9 mouse cellular contexts compared by ENCODE assay signal in the genomic region with DNA sequence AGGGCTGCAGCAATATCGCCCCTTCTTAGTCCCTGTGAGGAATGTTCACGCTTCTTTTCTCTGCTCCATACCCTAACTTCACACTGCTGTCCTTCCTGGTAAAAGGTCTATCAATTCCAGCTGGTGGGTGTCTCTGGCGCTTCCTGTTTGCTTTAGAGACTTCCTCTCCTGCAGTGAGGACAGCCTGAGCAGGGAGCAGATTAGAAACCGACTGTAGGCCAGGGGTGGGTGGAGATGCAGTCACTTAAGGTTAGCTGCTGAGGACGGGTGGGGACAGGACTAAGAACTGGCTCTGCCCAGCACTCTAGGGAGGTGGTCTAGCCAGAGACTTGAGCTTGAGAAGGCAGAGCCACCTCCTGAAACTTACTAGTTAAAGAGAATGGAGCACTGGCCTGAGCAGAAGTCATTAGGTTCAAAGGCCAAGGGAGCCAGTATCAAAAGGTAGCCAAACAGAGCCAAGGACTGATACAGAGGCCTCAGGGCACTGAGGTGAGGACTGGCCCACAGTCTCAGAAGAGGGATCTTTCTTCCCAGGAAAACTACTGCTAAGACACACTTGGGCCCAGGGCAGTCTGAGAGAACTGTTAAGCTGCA. TPM values are rescaled to one million over a fixed set of nuclear protein-coding genes. Genes with fewer than 3 reads are reported as not detected.
DNase-seq lines count a peak whose midpoint lies in the region; ATAC-seq and TF ChIP-seq lines count a peak whose summit lies in the region.
"Had no signal": no experiment of that assay in that cellular context is flagged by ENCODE, and none has a peak within 500 bp of the region (broad histone marks: within the 10 kb centered on the region; RNA-seq: fewer than 3 reads in every experiment).

No protein-coding gene starts in this region.

- peak overlapping the region; percentile 27 for H3K4me2 ChIP-seq in lung, embryonic 14.5 days
- H3K4me2 ChIP-seq: hindbrain, embryonic 15.5 days had no signal

- H3K4me3 ChIP-seq in ES-Bruce4 (ENCODE audit: low read depth, low read length) = no peak overlapping the region
- no peak overlapping the region for H3K4me3 ChIP-seq in bone marrow, adult 2 months (replicated peaks; ENCODE audit: control insufficient read depth, low read depth, low read length)
- no peak overlapping the region for H3K4me3 ChIP-seq in lung, embryonic 14.5 days (ENCODE audit: low read depth, low read length)
- H3K4me3 ChIP-seq: hindbrain, embryonic 15.5 days had no signal

- no peak for TF ChIP-seq EP300 in ES-Bruce4 (IDR thresholded peaks at IDR 0.05; ENCODE audit: insufficient read depth, low read depth, low read length)

- peaks cover 2% of the 10 kb centered on the region; the same call in 1 of the 2 replicates for H3K36me3 ChIP-seq in ES-Bruce4 (ENCODE audit: control insufficient read depth, insufficient read depth, low read length, poor library complexity, severe bottlenecking)
- H3K36me3 ChIP-seq in lung, embryonic 14.5 days (ENCODE audit: insufficient read depth) = peaks cover 15% of the 10 kb centered on the region

- H3K9ac ChIP-seq in ES-Bruce4 (ENCODE audit: low read depth, poor library complexity, severe bottlenecking) = no peak overlapping the region
- peak overlapping the region; percentile 16; the same call in 1 of the 2 replicates for H3K9ac ChIP-seq in lung, embryonic 14.5 days
- H3K9ac ChIP-seq: hindbrain, embryonic 15.5 days had no signal

- no peaks in the 10 kb centered on the region for H3K27me3 ChIP-seq in ES-Bruce4 (ENCODE audit: control insufficient read depth, insufficient read depth, low read length, poor library complexity, severe bottlenecking)
- H3K27me3 ChIP-seq in lung, embryonic 14.5 days (ENCODE audit: insufficient read depth, low read length) = no peaks in the 10 kb centered on the region
- H3K27me3 ChIP-seq: hindbrain, embryonic 15.5 days had no signal

- DNase-seq in heart, postnatal 10 days = peak; percentile 51 to 58
- peak; percentile 73 for DNase-seq in lung, embryonic 14.5 days
- no peak for DNase-seq in cerebellum, adult 11 months
- DNase-seq in thymus, postnatal 14 days = no peak

- intact Hi-C loops in heart, postnatal 10 days (cut with DNase I) = no loop called here

- H3K27ac ChIP-seq in ES-Bruce4 (ENCODE audit: insufficient read depth, low read length) = peak overlapping the region; percentile 13; the same call in 1 of the 2 replicates
- H3K27ac ChIP-seq in bone marrow, adult 2 months (ENCODE audit: control insufficient read depth, insufficient read depth, low read depth, low read length, poor library complexity) = peak overlapping the region; percentile 4
- H3K27ac ChIP-seq in lung, embryonic 14.5 days (ENCODE audit: low read depth) = peak overlapping the region; percentile 64
- H3K27ac ChIP-seq: hindbrain, embryonic 15.5 days had no signal

- no peak for TF ChIP-seq POLR2A in ES-Bruce4 (IDR thresholded peaks at IDR 0.05; ENCODE audit: insufficient read depth, low read length)
- TF ChIP-seq POLR2A in bone marrow, adult 2 months (IDR thresholded peaks at IDR 0.05; ENCODE audit: borderline replicate concordance, control insufficient read depth, low read depth, low read length) = no peak

- ATAC-seq in lung, embryonic 14.5 days (ENCODE audit: insufficient read depth) = peak; percentile 38; the same call in 1 of the 2 replicates
- no peak for ATAC-seq in monocyte, adult 5-6 weeks (replicated peaks; ENCODE audit: insufficient number of reproducible peaks, low FRiP score, low TSS enrichment, poor library complexity, severe bottlenecking)

- peaks cover 3% of the 10 kb centered on the region for H3K4me1 ChIP-seq in ES-Bruce4 (ENCODE audit: control insufficient read depth, insufficient read depth, low read length)
- H3K4me1 ChIP-seq in bone marrow, adult 2 months (ENCODE audit: control insufficient read depth, insufficient read depth, low read length) = peaks cover 18% of the 10 kb centered on the region
- H3K4me1 ChIP-seq in lung, embryonic 14.5 days (ENCODE audit: insufficient read depth) = peaks cover 10% of the 10 kb centered on the region

- H3K9me3 ChIP-seq in ES-Bruce4 (replicated peaks; ENCODE audit: control insufficient read depth, insufficient read depth, low read length, poor library complexity, severe bottlenecking) = no peaks in the 10 kb centered on the region
- no peaks in the 10 kb centered on the region for H3K9me3 ChIP-seq in lung, embryonic 14.5 days (ENCODE audit: low read depth, low read length)
- H3K9me3 ChIP-seq: hindbrain, embryonic 15.5 days had no signal

- no peak for TF ChIP-seq CTCF in ES-Bruce4 (IDR thresholded peaks at IDR 0.05; ENCODE audit: low read depth, low read length)
- TF ChIP-seq CTCF in bone marrow, adult 2 months (IDR thresholded peaks at IDR 0.05; ENCODE audit: control insufficient read depth, insufficient read depth, low read length) = no peak
- TF ChIP-seq CTCF in lung, embryonic 14.5 days (IDR thresholded peaks at IDR 0.05; ENCODE audit: low read depth) = no peak

- 21% methylated on average over 5 of the region's 5 CpGs for WGBS in bone marrow, adult 2 months
- WGBS in lung, embryonic 14.5 days = 9% methylated on average over 5 of the region's 5 CpGs

RNA-seq across cellular contexts. Expression of gene Hspb9, which starts 11.4 kb away (rescaled TPM):
- not detected in 2 replicates for polyA plus RNA-seq in ES-Bruce4 (2011; ENCODE audit: insufficient read depth, insufficient read length, low read depth, missing spikeins)
- not detected in 2 replicates for polyA plus RNA-seq in bone marrow, adult 2 months (2011; ENCODE audit: insufficient read depth, insufficient read length, low replicate concordance, missing spikeins)
- not detected for total RNA-seq in heart, postnatal 10 days (2021)
- 0.46 and 0.97 TPM in 2 replicates for polyA plus RNA-seq in lung, embryonic 14.5 days (2014; fragmentation: Nextera tagmentation; extraction: Ambion mirVana)
- total RNA-seq in monocyte, adult 5-6 weeks (2017) = not detected in 3 replicates
- total RNA-seq: neutrophil, adult 5-6 weeks had no signal

RNA-seq across cellular contexts. Expression of gene Kat2a, which starts 12.8 kb away (rescaled TPM):
- polyA plus RNA-seq in ES-Bruce4 (2011; ENCODE audit: insufficient read depth, insufficient read length, low read depth, missing spikeins) = 61.3 and 63.1 TPM in 2 replicates
- polyA plus RNA-seq in bone marrow, adult 2 months (2011; ENCODE audit: insufficient read depth, insufficient read length, low replicate concordance, missing spikeins) = 7.6 and 16.3 TPM in 2 replicates
- total RNA-seq in heart, postnatal 10 days (2021) = 10 to 100 TPM; 16.1 to 16.6 TPM
- 68.9 and 73.6 TPM in 2 replicates for polyA plus RNA-seq in lung, embryonic 14.5 days (2014; fragmentation: Nextera tagmentation; extraction: Ambion mirVana)
- 6.1 to 9.9 TPM (median 7.1 TPM) in 3 replicates for total RNA-seq in monocyte, adult 5-6 weeks (2017)

RNA-seq across cellular contexts. Expression of gene Rab5c, which starts 13.0 kb away (rescaled TPM):
- 95.2 and 95.3 TPM in 2 replicates for polyA plus RNA-seq in ES-Bruce4 (2011; ENCODE audit: insufficient read depth, insufficient read length, low read depth, missing spikeins)
- polyA plus RNA-seq in bone marrow, adult 2 months (2011; ENCODE audit: insufficient read depth, insufficient read length, low replicate concordance, missing spikeins) = 91.8 and 126 TPM in 2 replicates
- total RNA-seq in heart, postnatal 10 days (2021) = 10 to 100 TPM; 85.3 to 97.8 TPM
- polyA plus RNA-seq in lung, embryonic 14.5 days (2014; fragmentation: Nextera tagmentation; extraction: Ambion mirVana) = 49.9 and 51.3 TPM in 2 replicates
- 163 to 176 TPM (median 171 TPM) in 3 replicates for total RNA-seq in monocyte, adult 5-6 weeks (2017)

RNA-seq across cellular contexts. Expression of gene Dhx58, which starts 20.9 kb away (rescaled TPM):
- 1.5 and 1.8 TPM in 2 replicates for polyA plus RNA-seq in ES-Bruce4 (2011; ENCODE audit: insufficient read depth, insufficient read length, low read depth, missing spikeins)
- polyA plus RNA-seq in bone marrow, adult 2 months (2011; ENCODE audit: insufficient read depth, insufficient read length, low replicate concordance, missing spikeins) = 13.2 and 34.6 TPM in 2 replicates
- under 1 TPM; 0.42 to 0.50 TPM for total RNA-seq in heart, postnatal 10 days (2021)
- polyA plus RNA-seq in lung, embryonic 14.5 days (2014; fragmentation: Nextera tagmentation; extraction: Ambion mirVana) = 3.1 and 3.3 TPM in 2 replicates
- 26.9 to 31.5 TPM (median 28.6 TPM) in 3 replicates for total RNA-seq in monocyte, adult 5-6 weeks (2017)

RNA-seq across cellular contexts. Expression of gene Zfp385c, which starts 32.8 kb away (rescaled TPM):
- 1.0 and 1.9 TPM in 2 replicates for polyA plus RNA-seq in ES-Bruce4 (2011; ENCODE audit: insufficient read depth, insufficient read length, low read depth, missing spikeins)
- polyA plus RNA-seq in bone marrow, adult 2 months (2011; ENCODE audit: insufficient read depth, insufficient read length, low replicate concordance, missing spikeins) = not detected in 2 replicates
- total RNA-seq in heart, postnatal 10 days (2021) = under 1 TPM; 0.30 to 0.65 TPM
- polyA plus RNA-seq in lung, embryonic 14.5 days (2014; fragmentation: Nextera tagmentation; extraction: Ambion mirVana) = not detected in 2 replicates
- 0.32 to 0.76 TPM (median 0.49 TPM) in 3 replicates for total RNA-seq in monocyte, adult 5-6 weeks (2017)
- total RNA-seq: neutrophil, adult 5-6 weeks had no signal

Comparison
In these comparisons a context has a peak if more than half of its experiments do, and no peak if none do; other contexts are left out.
1. H3K27ac ChIP-seq: peak in every context shown above with its lines; median percentile 64 in lung, embryonic 14.5 days; 13 in ES-Bruce4; 4 in bone marrow, adult 2 months.
2. DNase-seq: peak in heart, postnatal 10 days (2 of 2) and lung, embryonic 14.5 days (single experiment); none in cerebellum, adult 11 months (single experiment) and thymus, postnatal 14 days (single experiment).